Mouse (Mus musculus) left cerebral cortex, postnatal 25 days (tissue): ENCODE measurements around the gene Cxcr2. TPM values are rescaled to one million over a fixed set of nuclear protein-coding genes. Genes with fewer than 3 reads are reported as not detected.

Source experiments
- DNase-seq, 2 experiments: peaks; one replicate each; pipeline ENCODE4 v3.0.0; 2022; ENCODE audit warnings: low spot score in 2 of 2, mixed read lengths in 1 of 2
- intact Hi-C: fragments of 180-260 bp; cut with DNase I; formaldehyde crosslinking; loops from one replicate; pipeline ENCODE4 v1.15.1; 2025
- microRNA-seq, 2 experiments: library from miRNA; unstranded; fragments of <30 nt; microRNA quantifications; one replicate each; pipeline ENCODE4 v1.2.0; 2022
- total RNA-seq, 2 experiments: library from RNA; stranded (reverse); gene quantifications; 2 replicates each; pipeline ENCODE4 v1.2.3; 2021

Gene Cxcr2
- total RNA-seq, 2 experiments from 2014 or later = not detected

DNA sequence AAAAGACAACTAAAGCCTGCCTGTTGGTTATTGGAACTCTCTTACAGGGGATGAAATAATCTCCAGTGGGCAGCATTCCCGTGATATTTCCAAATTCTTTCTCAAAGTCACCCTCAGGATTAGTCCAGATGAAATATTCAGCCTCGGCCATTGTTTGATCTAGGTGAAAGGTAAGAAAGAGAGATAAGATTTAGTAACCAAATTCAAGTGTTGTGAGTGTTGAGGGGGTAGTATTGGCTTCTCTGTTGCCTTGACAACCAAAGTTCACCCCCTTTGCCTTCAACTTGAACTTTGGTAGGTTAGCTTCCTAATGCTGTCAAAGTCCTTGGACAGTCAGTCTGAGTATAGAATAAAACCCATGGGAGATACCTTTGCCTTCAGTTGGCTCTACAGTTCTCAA lies 38.9 kb downstream of the Cxcr2 start:
- intact Hi-C loops = no loop called here
- DNase-seq = no peak

DNA sequence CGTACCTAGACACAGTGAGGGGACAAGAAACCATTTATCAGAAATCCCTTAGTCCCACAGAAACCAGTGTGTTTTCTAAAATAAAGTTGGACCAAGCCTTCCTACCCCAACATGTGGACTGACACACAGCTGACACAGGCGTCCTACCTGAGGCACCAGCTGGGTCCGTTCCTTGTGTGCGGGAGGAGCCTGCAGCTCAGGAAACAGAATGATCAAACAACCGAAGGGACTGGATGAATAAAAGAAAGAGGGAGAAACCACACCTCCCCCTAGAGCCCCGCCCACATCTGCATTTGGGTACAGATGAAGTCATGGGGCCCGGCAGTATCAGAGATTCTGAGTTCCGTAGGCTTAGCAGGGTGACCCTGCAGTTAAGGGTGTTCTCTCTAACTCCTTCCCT lies 40.7 kb downstream of the Cxcr2 start, which contains the start of gene Cxcr1:
Gene Cxcr1, minus strand, starts transcription at position 187 of the 400 bp plus-strand sequence.
- DNase-seq = no peak
- intact Hi-C loops = no loop called here

DNA sequence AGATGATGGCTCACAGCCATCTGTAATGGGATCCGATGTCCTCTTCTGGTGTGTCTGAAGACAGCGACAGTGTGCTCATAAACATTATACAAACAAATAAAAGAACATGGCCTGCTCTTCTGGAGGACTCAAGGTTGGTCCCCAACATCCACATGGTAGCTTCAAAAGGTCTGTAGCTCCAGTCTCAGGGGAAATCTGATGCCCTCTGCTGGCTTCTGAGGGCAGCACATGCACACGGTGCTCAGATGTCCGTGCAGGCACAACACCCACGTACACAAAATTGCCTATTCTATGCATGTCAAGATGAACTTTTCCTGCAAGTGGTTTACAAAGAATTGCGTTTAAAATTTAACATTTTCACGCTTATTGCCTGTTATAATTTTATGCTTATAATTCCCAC lies 42.2 kb downstream of the Cxcr2 start:
- DNase-seq = no peak
- intact Hi-C loops = loop anchor here (2.0 kb wide), 1 partner anchor 293 kb away; no protein-coding TSS in a partner anchor

DNA sequence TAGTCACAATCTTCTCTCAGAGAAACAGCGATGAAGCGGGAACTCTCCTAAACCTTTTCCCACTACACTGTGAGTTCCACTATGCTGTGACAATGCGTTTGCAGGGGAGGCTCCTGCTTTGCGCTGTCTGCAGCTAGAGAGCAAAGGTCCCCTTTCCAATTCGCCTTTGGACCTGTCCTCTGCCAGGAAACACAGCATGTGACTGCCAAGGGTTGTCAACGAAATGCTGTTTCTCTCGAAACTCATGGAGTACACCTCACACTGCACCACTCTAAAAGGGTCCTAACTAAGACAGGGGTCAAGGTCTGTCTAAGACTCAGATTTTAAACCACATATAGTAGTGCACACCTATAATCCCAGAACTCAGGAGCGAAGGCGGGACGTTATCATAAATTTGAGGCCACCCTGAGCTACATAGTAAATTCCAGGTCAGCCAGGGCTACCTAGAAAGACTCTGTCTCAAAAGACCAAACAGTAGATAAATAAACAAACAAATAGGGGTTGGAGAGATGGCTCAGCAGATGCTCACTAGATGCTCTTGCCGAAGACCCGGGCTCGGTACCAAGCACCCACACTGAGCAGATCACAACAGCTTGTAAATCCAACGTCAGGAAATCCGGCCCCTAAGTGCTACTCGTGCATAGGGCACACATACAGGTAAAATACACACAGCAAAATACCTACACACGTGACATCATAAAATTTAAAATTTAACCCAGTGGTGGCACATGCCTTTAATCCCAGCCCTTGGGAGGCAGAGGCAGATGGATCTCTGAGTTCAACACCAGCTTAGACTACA lies 43.0 kb downstream of the Cxcr2 start:
- intact Hi-C loops = loop anchor here (2.0 kb wide), 1 partner anchor 294 kb away; no protein-coding TSS in a partner anchor
- no peak for DNase-seq

DNA sequence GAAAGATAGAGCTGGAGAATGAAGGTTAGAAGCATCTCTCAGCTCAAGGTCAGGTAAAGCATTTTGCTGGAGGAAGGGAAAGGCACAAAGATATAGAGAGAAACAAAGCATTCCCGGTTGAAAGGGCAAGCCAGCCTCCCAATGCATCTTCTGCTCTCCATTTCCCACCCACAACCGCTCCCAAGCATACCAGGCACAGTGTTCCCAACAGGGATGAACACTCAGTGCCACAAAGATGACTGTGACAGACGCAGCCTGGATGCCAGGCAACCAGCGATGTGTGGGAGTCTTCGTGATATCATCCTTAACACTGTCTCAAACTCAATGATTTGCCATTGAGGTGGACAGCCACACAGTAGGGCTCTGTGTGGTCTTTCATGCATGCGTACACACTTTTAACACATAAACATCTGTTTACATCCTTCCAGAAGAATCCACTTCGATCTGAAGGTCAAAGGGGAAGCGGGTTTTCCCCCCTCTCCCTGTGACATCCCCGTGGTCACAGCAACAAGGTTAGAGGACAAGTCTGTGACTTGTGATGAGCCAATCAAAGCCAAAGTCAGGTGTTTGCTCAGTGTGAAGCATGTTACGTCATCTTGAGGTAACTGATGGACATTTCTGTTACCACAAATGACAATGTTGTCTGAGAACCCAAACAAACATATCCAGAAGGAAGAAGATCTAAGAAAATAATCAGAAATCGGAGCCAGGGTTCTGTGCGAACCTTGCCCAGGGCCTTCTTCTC lies 44.1 kb downstream of the Cxcr2 start:
- peak; percentile 62 to 78 for DNase-seq
- intact Hi-C loops = loop anchor here (2.0 kb wide), 1 partner anchor 295 kb away; no protein-coding TSS in a partner anchor

DNA sequence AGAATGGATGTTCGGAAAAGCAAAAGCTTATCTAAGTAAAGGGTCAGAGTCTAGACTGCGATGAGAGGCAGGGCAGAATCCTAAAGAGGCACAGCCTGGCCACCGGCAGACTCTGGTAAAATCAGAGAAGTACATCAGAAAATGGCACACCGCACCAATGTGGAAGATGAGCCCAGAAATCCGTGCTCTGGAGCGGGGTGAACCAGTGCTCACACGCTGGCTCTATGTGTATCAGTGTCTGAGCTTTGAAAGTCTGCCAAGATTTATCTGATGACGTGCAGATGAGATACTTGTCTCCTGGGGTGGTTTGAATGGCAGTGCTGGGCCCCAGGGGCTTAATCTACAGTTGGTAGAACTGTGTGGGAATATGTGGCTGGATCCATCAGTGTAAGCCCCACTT lies 45.3 kb downstream of the Cxcr2 start:
- intact Hi-C loops = no loop called here
- no peak for DNase-seq

DNA sequence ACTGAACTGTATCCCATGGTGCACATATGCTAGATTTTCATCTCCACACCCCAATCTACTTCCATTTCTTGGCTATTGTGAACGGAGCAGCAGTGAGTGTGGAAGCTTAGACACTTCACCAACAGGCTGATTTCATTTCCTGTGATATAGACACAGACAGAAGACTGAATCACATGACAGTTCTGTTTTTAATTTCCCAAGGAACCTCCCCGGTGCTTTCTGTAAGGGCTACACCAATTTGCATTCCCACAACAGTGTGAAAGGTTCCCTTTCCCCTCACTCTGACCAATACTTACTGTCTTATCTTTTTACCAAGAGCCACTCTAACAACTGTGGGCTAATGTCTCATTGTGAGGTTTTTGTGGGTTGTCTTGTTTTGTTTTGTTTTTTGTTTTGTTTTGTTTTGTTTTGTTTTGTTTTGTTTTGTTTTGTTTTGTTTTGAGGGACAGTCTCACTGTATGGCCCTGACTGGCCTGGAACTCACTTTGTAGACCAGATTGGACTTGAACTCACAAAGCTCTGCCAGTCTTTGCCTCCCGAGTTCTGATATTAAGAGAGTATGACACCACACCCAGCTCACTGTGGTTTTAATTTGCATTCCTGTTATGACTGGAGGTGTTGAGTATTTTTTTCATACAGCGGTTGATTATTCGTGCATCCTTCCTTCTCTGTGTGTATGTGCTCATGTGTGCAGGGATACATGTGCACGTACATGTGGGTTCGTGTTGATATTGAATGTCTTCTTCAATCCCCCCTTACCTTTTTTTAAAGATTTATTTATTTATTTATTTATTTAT lies 47.5 kb downstream of the Cxcr2 start:
- intact Hi-C loops = no loop called here
- DNase-seq = no peak

DNA sequence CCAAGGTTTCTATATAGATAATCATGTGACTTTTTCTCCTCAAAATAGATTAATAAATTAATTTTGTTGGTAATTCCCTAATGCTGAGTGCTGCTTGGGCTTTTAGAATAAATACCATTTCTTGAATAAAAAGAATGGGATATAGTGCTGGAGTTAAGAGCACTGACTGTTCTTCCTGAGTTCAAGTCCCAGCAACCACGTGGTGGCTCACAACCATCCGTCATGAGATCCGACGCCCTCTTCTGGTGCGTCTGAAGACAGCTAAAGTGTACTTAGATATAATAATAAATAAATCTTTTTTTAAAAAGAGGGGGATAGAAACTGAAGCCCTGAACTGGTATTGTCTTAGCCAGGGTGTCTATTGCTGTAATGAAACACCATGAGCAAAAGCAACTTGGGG lies 49.7 kb downstream of the Cxcr2 start:
- DNase-seq = no peak
- intact Hi-C loops = no loop called here

DNA sequence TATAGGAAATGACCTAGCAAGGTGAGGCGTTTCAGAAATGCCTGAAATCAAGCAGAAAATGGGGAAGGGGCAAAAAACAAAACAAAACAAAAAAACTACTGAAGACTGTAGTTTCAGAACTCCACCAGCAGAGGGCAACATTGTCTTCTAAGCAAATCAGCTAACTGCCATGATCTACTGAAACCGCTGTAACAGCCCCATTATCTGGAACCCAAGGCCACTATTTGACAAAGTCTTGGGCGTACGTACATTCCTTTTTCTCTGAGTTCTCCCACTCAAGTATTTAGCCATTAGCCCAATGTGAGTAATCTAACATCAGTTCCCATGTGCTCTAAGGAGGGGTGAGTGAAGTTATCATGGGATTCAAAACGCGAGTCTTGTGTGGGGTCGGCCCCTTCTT lies 52.1 kb downstream of the Cxcr2 start:
- intact Hi-C loops = loop anchor here (2.0 to 5.0 kb wide), 4 partner anchors 33 to 246 kb away; partner anchors contain the start of genes Catip and Gpbar1

DNA sequence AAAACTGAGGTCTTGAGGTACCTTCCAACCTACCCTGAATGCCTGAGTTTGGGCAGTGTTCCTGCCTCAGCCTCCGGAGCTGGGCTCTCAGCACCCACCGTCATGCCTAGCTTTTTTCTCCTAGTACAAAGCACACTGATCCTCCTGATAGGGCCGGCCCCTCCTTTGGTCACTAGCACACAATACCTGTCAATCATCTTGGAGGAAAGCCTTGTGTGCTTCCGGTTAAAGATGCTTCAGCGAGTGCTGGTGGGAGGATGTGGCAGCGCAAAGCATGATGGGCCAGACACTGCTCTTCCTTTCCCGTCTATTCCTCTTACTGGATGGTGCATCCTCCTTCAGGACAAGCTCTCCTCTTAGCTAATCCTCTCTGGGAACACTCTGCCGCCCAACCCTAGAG lies 52.9 kb downstream of the Cxcr2 start:
- DNase-seq = no peak
- intact Hi-C loops = loop anchor here (2.0 to 5.0 kb wide), 4 partner anchors 32 to 246 kb away; partner anchors contain the start of genes Catip and Gpbar1

More for the DNA sequence above, 52.1 kb downstream of the Cxcr2 start:
- DNase-seq = peak; percentile 38 to 47

DNA sequence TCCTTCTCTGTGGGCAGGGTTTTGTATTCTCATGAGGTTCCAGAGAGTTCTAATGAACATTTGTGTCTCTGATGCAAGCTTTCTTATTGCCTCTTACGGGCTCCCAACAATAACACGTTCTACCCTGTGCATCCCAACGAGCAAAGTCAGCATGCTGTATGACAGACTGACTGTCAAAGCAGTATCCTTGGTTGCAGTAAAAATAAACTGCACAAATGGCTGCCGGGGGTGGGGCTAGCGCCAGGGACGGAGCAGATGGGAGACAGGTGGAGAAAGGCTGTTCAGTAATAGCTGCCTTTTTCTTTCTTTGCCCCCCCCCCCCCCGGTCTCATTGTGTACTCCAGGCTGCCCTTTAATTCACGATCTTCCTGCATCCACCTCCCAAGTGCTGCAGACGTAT lies 54.1 kb downstream of the Cxcr2 start:
- peak; percentile 35 to 57 for DNase-seq
- intact Hi-C loops = loop anchor here (2.0 to 5.0 kb wide), 4 partner anchors 31 to 244 kb away; partner anchors contain the start of genes Catip and Gpbar1

DNA sequence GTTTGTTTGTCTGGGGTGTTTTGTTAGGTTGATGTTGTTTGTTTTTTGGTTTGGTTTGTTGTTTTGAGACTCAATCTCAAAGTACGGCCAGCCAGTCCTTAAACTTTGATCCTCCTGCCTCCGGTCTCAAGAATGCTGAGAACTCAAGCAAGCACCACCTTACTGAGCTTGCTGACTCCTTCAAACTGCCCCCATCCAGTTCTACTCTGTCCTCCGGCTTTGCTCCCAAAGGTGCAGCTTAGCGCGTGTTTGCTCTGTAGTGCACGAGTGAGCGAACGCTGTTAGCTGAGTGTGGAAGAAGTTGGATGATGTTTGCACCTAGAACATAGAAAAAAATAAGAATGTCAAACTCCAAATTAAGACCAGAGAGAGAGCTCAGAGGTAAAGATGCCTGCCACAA lies 55.2 kb downstream of the Cxcr2 start:
- no peak for DNase-seq
- intact Hi-C loops = loop anchor here (5.0 kb wide), 3 partner anchors 68 to 243 kb away; partner anchors contain the start of genes Catip and Gpbar1

Small RNA genes within 50 kb of the gene (microRNA-seq; reads per million reads assigned to microRNA genes)
- gene Mir1928 = 0 reads per million in 2 experiments

Other genes starting within 250 kb of the Cxcr2 start
- 10 to 100 TPM; 35.1 to 40.3 TPM for gene Tns1, start 29.5 kb upstream of the Cxcr2 start, total RNA-seq
- gene Rufy4, start 28.4 kb upstream of the Cxcr2 start, total RNA-seq = not detected
- gene Cxcr1, start 40.6 kb downstream of the Cxcr2 start, total RNA-seq = not detected
- gene Arpc2, start 82.1 kb downstream of the Cxcr2 start, total RNA-seq = 100 to 1,000 TPM; 266 to 287 TPM
- gene Gpbar1, start 124.6 kb downstream of the Cxcr2 start, total RNA-seq = not detected
- gene Aamp, start 130.7 kb downstream of the Cxcr2 start, total RNA-seq = 100 to 1,000 TPM; 137 to 139 TPM
- 100 to 1,000 TPM; 151 to 152 TPM for gene Pnkd, start 130.9 kb downstream of the Cxcr2 start, total RNA-seq
- 10 to 100 TPM; 21.8 to 22.9 TPM for gene Tmbim1, start 151.6 kb downstream of the Cxcr2 start, total RNA-seq
- gene Catip, start 208.1 kb downstream of the Cxcr2 start, total RNA-seq = under 1 TPM; 0.55 to 0.80 TPM
- gene Slc11a1, start 221.2 kb downstream of the Cxcr2 start, total RNA-seq = 1 to 10 TPM; 3.3 to 4.1 TPM
- 10 to 100 TPM; 22.5 to 27.1 TPM for gene Ctdsp1, start 237.5 kb downstream of the Cxcr2 start, total RNA-seq